Mouse (Mus musculus): ENCODE measurements around the gene Fancf. TPM values are rescaled to one million over a fixed set of nuclear protein-coding genes. Genes with fewer than 3 reads are reported as not detected.

Fancf gene
- polyA plus RNA-seq (2012; rRNA removed): 4.1 and 5.8 TPM in 2 replicates

DNA sequence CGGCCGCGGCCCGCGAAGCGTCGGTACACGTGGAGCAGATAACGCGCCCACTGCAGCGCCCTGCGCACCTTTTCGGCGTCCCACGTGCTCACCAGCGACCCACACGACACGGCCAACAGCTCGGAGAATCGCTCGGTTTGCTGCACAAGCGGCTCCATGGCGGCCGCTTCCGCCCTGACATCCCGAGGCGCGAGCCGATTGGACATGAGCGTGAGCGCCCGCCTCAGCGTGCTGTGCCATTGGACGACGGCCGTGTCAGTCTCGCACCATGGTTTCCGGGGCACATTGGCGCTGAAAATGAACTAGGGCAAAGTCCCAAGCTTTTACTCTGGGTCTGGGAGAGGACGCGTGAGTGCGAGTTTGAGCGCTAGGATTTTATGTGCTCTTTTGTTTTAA is at the start of gene Fancf:
Gene Fancf, minus strand, starts transcription at position 171 of the 396 bp plus-strand sequence.
- peak; percentile 99 for DNase-seq (ENCODE audit: low spot score)

DNA sequence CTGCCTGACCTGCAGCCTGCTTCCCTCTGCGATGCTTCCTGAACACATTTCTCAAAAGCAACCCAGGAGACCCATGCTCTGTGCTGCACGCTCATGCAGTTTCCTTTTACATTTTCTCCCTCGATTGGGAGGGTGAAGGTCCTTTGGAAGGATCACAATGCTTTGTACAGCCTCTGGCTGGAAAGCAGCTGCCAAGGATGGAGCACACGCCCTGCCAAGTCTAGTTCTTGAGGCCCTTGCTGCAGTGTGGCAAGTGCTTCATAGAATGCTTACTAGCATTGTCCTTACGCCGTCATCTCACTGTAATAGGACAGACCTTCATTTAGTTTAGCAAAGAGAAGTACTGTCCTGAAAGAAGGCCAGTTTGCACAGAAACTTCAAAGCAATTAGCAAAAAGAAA is 37.0 kb upstream of the Fancf start:
- DNase-seq (ENCODE audit: low spot score): no peak

DNA sequence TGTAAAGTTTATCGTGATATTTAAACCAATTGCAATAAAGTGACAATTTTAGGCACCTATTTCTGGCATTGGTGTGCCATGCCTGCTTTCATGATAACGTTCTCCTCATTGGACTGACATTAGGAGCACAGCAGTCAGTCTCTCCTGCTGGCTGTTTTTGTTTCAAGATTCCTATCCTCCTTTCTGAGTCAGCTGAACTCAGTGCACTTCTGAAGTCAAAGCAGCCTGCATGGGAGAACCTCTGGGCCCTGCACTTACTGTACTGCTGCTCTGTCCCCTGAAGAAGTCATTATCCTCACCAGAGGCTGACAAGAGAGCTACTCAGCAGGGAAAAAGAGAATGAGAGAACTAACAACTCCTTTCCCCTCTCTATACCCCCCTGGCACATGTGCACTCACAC is 32.9 kb upstream of the Fancf start:
- DNase-seq (ENCODE audit: low spot score): no peak

DNA sequence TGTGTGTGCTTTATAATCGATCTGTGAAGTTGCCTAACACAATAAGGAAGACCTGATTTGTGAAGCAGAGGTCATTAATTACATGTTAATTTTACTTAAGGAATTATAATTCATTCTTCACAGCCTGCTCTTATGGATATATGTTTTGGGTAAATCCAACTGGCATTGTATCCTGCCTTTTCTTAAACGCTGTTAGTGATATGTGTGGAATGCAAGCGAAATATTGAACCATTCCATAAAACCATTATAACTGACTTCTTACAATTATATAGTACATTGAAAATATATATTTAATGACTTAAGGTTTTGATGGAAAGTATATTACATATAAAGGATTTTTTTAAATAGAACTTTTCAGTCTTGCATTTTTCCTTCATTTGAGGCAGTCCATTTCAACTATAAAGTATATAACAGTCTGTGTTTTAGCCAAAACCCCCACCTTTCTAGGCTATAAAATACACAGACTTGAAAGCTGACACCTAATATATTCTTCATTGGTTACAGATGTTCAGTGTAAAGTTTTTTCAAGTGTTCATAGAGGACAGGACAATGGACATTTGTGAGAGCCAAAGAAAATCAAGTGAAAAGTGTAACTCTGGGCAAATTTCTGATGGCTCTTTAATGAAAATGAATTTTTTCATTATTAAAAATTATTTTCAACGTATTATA is 32.2 kb upstream of the Fancf start:
- no peak for DNase-seq (ENCODE audit: low spot score)

DNA sequence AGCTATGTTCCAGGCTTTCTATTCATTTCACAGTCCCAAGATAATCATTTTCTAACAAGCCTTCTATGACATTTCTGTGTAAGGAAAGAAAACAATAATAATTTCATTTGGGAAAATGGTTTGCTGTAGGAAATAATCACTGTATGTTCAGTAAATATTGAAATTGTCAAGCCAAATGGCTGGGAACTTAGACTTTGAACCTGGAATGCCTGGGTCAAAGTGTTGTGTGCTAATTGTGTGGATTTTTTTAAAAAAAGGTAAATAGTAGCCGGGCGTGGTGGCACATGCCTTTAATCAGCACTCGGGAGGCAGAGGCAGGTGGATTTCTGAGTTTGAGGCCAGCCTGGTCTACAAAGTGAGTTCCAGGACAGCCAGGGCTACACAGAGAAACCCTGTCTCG is 30.9 kb upstream of the Fancf start:
- DNase-seq (ENCODE audit: low spot score): no peak

DNA sequence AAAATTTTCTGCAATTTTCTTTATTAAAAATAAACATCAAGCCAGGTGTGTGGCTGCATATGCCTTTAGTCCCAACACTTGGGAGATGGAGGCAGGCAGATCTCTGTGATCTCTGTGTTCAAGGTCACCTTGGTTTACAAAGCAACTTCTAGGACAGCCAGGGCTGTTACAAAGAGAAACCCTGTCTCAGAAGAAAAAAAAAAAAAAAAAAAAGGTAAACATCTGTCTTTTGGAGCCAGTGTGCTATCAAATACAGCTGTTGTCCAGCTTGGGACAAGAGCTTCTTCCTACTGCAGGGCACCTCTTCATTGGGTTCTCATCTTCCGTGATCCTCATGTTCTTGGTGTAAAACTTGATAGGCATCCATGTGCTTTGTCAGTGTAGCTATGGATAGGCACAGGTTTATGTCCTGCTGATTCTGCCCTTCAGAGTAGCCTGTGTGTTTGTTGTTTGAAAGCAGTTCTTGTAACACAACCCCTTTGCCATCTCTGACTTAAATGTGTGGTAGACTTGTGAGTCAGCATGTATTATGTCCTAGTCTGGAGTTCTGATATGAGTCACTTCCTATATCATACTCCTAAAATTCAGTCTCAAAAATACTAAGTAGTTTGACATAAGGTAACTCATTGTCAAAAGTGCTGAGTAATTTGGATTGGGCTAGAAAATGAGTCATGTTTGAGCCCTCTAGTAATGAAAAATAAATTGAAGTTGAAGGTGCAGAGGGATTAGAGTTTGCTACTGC is 30.3 kb upstream of the Fancf start:
- DNase-seq (ENCODE audit: low spot score): no peak

DNA sequence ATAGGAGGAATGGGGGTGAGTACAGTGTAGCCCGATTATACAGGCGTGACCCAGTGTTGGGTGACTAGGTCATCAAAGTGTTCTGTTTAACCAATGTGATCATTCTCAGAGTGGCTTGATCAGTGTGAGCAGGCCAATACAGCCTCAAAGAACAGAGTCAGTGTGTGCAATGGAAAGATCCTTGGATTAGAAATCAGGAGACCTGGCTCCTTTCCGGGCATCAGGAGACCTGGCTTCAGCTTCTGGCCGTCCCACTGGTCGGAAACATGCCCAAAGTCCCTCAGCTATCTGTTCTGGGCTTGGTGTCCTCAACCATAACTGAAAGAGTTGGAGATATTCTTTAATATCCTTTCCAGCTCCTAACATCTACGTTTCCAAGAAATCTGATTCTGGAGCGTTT is 27.5 kb upstream of the Fancf start:
- no peak for DNase-seq (ENCODE audit: low spot score)

DNA sequence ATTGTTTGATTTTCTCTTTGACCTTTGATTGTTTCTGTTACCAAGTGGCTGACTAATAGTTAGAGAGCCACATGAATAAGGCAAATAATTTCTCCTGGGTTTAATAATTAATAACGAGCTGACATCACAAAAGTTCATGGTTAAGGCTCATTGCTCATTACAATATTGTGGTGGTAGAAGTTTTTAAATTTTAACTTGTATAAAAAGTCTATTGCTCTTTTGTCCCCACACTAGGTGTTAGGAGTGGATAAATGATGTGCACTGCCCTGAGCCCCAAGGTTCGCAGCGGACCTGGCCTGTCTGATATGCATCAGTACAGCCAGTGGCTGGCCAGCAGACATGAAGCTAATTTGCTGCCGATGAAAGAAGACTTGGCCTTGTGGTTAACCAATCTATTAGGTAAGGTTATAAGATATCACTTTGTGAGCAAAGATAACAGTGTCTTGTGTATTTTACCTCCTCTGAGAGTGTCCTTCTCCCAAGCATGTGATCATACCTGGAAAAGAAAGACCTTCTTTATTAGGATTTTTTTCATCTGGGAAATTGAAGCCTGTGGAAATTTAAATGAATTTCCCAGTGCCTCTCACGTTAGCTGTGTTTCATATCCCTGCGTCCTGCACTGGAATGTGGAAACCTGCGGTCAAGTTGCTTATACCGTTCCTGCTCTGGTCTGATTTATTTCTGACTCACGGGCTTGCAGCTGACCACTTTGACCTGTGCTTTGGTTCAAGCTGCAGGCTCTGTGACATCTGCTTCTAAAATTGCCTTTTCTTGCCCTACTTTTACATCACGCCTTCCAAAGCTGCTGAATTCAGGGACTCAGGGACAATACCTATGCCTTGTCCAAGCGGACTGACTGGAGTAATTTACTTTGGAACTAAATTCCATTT is 25.9 kb upstream of the Fancf start:
- no peak for DNase-seq (ENCODE audit: low spot score)

DNA sequence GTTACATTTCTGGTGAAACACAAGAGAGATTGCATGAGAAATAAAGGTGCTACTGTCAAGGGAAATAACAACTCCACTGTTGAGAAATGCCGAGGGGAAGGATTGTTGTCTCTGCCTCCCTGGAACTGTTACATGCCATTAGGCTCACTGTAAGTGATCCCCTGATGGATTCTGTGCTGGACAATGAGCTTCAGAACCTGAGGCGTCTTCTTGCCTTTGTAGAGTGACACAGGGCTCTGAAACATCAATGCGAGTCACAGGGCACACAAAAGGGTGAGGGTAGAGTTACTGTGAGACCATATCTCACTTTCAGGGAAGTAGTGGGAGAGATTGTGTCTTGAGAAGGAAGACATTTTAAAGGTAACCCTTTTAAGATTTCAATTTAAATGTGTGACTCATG is 23.3 kb upstream of the Fancf start:
- DNase-seq (ENCODE audit: low spot score): no peak

DNA sequence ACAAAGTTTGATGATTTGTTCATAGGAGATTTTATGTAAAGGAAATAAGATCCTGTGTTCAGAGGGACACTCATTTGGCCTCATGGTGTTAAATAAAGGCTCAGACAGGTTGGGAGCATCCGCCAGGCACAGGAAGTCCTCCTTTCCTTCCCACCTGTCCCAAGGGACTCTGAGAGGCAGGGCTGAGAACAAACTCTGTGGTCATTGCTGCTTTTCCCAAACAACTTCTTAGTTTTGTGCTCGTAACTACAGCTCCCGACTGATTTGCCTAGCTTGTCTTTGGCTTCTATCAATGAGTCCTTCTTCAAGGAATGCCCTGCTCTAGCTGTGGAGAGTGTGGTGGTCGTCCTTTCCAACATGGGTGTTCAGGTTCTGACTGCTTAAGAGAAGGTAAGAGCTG is 18.1 kb upstream of the Fancf start:
- no peak for DNase-seq (ENCODE audit: low spot score)

DNA sequence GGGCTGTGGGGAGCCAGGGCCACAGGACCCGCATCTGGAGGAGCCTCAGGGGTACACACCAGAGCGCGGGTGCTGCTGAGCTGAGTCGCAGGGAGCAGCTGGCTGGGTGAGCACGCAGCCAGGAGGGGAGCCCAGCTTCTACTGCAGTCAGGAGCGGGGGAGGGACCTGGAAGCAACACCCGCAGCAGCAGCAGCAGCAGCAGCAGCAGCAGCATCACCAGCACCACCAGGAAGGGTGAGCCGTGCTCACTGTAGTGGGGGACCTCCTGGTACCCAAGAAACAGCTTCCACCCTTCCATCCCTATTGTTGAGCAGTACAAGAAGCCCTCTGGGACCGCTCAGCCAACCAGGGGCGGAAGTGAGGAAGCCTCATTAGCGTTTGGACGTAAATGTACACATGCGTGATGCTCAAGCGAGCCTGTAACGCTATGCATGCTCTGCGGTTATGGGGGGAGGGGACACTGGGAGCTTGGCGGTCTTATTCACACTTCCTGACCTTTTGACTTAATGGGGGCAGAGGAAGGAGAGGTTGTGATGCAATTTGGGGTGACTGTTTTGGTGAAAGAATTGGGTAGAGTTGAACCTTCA is 17.2 kb upstream of the Fancf start:
- no peak for DNase-seq (ENCODE audit: low spot score)

DNA sequence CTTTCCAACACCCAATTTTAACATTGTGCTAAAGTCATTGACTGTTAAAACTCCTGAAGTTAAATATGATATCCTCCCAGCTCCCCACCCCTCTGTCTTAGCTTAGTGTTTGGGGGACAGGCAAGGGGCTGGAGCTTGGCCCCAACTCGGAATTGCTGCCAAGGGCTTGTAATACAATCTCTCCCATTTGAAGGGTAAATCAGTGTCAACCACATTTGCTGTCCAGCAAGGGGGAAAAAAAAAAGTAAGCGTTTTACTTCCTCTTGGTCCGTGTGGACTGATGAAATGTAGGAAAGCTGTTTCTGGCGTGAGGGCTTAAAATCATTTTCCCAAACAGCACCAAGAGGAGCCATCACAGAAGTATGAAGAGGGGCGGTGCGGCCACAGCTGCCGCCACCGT is 16.7 kb upstream of the Fancf start:
- DNase-seq (ENCODE audit: low spot score): no peak

DNA sequence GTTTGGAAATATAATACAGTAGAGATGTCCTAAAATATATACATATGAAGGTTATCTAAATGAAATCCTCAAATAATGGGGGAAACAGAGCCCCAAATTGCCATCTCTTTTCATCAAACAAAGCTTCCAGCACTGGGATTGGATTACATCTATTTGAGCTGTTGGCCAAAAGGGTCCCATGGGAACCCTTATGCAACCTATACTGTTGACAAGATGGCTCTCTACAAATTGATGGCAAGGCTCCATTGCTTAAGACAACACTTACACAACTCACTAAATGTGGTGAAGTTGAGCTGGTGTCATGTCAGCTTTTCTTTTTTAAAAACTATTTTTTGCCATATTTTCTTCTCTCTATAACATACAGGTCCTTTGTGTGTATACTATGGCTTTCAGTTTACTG is 14.2 kb upstream of the Fancf start:
- no peak for DNase-seq (ENCODE audit: low spot score)

DNA sequence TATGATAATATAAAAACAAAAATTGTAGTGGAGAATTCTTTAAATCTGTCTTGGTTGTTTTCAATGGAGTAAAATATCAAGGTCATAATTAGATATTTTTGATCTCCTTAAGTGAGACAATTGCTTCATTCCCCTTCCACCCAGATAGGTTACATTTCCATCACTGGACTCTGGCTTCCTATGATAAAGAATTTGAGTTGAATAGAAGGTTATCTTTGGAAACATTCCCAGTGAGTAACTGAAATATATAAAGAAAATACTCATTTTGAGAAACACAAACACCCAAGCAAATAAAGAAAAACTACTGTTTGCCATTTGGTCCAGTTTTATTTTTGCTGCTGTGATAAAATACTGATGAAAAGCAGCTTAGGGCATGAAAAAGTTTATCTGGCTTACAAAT is 10.5 kb upstream of the Fancf start:
- no peak for DNase-seq (ENCODE audit: low spot score)

DNA sequence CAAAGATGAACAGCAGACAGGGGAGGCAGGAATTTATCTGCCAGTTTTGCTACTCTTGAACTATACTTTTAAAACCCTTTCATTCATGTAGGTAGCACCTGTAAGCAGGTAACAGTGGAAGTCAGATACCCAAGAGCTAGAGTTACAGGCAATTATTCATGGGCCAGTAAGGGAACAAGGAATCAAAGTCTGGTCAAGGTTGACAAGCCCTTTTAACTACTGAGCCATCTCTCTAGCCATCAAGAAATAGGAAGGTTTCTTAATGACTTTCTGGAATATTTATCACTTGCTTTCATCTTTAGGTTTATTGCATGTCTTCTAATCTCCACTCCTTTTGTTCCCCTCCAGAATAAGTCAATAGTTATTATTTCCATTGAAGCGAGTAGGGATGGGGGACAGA is 10.0 kb upstream of the Fancf start:
- DNase-seq (ENCODE audit: low spot score): no peak

DNA sequence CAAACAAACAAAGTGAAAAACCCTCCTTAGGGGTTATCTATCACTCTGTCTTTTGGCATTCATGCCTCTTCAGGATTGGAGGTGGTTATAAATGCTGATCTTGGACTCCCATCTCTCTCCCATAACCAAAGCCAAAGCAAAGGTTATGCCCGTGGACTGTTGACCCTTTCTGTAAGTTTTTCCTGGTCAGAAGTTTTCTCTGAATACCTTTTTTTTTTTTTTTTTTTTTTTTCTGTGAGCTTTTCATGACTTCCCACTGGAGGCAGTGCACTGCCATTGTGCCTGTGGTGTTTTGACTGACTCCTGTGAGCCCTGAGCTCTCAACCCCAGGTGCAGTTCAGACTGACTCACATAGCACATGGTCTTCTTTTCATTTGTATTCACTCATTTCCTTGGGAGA is 5.9 kb upstream of the Fancf start:
- DNase-seq (ENCODE audit: low spot score): no peak

DNA sequence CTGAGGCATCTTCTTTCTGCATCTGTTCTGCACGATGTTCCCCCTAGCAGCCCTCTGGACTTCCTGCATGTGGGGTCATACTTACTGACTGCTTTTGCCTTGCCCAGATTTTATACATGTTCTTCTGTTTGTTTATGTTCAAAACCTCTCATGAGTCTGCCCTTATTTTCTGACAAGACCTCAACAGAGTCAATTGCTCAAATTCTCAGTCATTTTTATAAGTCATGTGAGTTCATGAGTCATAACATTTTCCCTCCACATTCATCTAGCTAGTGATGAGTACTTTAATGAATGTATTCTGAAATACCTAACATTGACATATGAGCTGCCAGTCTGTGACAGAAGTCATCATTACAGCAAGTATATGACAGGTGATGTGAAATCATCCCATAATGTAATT is 3.3 kb upstream of the Fancf start:
- no peak for DNase-seq (ENCODE audit: low spot score)

DNA sequence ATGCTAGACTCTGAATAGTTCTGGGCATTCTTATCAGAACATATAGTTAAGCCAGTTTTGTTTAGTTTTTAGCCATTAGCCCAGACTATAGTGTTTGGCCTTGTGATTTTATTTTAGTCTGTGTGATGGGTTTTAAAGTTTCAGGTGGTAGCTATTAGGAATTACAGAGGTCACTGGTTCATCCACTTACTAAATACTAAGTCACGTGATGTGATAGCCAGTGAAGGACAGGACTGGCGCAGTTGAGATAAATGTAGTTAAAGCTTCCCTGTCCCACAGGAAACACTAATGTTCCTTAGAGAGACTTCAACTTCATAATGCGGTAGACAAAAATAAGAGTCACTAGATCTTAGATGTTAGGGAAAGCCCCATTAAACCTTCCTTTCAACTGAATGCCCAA is 775 bp upstream of the Fancf start:
- DNase-seq (ENCODE audit: low spot score): no peak

DNA sequence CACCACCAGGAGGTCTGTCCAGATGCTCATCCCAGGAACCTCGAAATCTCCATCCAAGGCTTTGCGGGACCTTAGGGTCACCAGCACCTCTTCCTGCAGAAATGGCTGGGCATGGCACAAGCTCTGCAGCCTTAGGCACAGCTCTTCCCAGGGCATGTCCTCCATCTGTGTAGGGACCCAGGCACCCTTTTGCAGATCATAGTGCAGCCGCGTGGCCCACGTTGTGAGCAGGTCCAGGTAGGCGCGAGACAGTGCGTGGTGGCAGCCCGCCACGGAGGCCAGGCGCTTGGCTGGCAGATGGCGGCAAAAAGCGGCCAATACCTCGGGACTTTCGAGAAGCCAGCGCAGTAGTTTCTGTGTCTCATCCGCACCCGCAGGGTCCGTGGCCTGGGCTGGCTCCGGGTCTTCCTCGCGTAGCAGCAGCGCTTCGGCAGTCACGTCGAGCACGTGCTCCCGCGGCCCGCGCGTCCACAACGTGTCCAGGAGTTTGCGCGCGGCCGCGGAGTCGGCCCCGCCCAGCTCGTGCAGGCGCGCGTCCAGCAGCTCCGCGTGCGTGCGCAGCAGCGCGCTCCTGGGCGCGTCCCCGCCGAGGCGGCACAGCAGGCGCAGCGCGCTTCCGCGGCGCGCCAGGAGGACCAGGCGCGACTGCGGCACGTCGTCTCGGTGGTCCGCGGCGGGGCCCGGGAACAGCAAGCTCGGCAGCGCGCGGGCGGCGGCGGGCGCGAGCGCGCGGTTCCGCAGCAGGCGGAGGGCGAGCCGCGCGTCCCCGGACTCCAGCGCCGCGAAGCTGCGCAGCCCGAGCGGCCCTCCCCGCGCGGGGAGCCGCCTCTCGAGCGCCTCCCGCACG is 594 bp downstream of the Fancf start, which contains the start of gene Gas2:
Gene Gas2, plus strand, starts transcription at position 766 of the 847 bp plus-strand sequence.
- DNase-seq (ENCODE audit: low spot score): peak; percentile 89

DNA sequence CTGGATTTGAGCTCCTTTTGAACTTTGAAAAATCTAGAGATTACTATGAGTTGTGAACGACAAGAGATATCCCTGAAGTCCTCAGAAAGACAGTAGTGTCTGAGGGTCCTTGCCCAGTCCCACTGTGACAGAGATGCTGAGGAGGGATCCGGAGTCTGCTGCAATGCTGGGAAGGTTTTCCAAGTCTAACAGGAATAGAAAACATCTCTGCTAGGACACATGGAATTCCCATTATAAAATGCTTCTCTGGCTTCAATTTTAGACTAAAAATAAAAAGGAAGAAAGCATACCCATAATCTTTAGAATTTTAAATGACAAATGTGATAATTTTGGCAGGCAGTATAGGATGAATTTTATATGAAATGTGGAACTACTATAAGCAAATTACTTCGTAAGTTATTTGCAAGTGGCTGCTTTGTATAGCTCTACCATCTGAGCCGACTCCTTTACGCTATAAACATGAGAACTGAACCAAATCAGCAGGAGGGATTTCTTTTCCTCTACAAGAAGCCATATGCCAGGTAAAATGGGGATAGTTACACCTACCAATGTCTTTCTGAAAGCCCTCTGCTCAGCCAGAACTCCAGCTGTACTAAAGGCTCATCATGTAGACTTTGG is 10.1 kb downstream of the Fancf start:
- DNase-seq (ENCODE audit: low spot score): no peak

DNA sequence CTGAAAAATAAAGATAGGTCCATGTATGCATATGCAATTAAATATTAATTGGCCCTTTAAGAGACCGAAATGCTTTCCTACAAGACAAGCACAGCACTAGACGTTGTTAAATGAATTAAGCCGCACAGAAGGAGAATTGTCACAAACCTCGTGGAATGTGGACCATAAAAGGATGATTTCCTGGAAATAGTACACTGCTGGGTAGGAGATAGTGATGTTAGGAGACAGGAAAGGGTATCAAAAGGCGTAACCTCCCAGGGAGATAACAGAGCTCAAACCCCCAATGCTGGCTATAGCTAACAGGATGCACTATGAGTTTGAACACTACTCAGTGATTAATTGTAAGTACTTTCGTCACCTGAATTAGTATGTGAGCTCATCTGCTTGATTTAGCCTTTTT is 11.2 kb downstream of the Fancf start:
- DNase-seq (ENCODE audit: low spot score): no peak
